Mouse (Mus musculus) lung, embryonic 14.5 days (tissue): Measurements from ENCODE around the gene Cstf1. TPM values are rescaled to one million over a fixed set of nuclear protein-coding genes. Genes with fewer than 3 reads are reported as not detected.

Experiments
- ATAC-seq: fragments of 200-750 bp; cut with Nextera tagmentation; 2 replicates; pipeline ENCODE4 v1.8.0; 2017; ENCODE audit warnings: mild to moderate bottlenecking, moderate TSS enrichment, moderate library complexity; ENCODE audit not compliant: insufficient read depth
- DNase-seq: peaks from one replicate; pipeline ENCODE4 v3.0.0-alpha.2; 2015
- H3K27ac ChIP-seq: fragments of 300-500 bp; sonication (generic); 2 replicates; pipeline ENCODE4 v1.5.1; 2014; ENCODE audit warnings: low read depth, mild to moderate bottlenecking, moderate library complexity
- H3K27me3 ChIP-seq: fragments of 300-500 bp; sonication (generic); 2 replicates; pipeline ENCODE4 v1.6.1; 2014; ENCODE audit warnings: low read length, control low read depth; ENCODE audit not compliant: insufficient read depth
- H3K36me3 ChIP-seq: fragments of 300-500 bp; sonication (generic); 2 replicates; pipeline ENCODE4 v1.6.1; 2014; ENCODE audit warnings: control low read depth; ENCODE audit not compliant: insufficient read depth
- H3K4me1 ChIP-seq: fragments of 300-500 bp; sonication (generic); 2 replicates; pipeline ENCODE4 v1.6.1; 2014; ENCODE audit warnings: antibody characterized with exemption, control low read depth; ENCODE audit not compliant: insufficient read depth
- H3K4me2 ChIP-seq: fragments of 300-500 bp; sonication (generic); 2 replicates; pipeline ENCODE4 v1.6.1; 2014; ENCODE audit warnings: mild to moderate bottlenecking
- H3K4me3 ChIP-seq: fragments of 300-500 bp; sonication (generic); 2 replicates; pipeline ENCODE4 v1.5.1; 2014; ENCODE audit warnings: low read depth, low read length
- H3K9ac ChIP-seq: fragments of 300-500 bp; sonication (generic); 2 replicates; pipeline ENCODE4 v1.6.1; 2014
- H3K9me3 ChIP-seq: fragments of 300-500 bp; sonication (generic); 2 replicates; pipeline ENCODE4 v1.6.1; 2016; ENCODE audit warnings: low read depth, low read length, control low read depth
- CTCF ChIP-seq: IDR thresholded peaks from 2 replicates; pipeline ENCODE4 v1.5.1; 2016; ENCODE audit warnings: antibody characterized with exemption, low read depth
- WGBS: fragments of 180-500 bp; shearing (Covaris S2); extraction: QIAGEN DNeasy Blood & Tissue Kit; methylation state at CpG from one replicate; pipeline ENCODE4 v1.1.7; 2014; 5-methylcytosine and 5-hydroxymethylcytosine counted together
- polyA plus RNA-seq: library from polyadenylated mRNA; unstranded; fragments of >200 nt; fragmentation: Nextera tagmentation; extraction: Ambion mirVana; gene quantifications from 2 replicates; pipeline ENCODE4 v1.2.1, GENCODE M21; 2014

Gene Cstf1
- polyA plus RNA-seq, 1 experiment from 2014 or later: 53.9 TPM

GRCm38 (mm10) chr2:172343751-172344150 is 26.7 kb upstream of the Cstf1 start:
- no peak overlapping the region for H3K4me3 ChIP-seq
- 87% methylated on average over 7 of the region's 7 CpGs for WGBS
- no peak for TF ChIP-seq CTCF
- ATAC-seq: no peak
- H3K36me3 ChIP-seq: no peaks in the 10 kb centered on the region
- no peak overlapping the region for H3K4me2 ChIP-seq
- H3K9ac ChIP-seq: no peak overlapping the region
- peak; percentile 70 for DNase-seq
- H3K27ac ChIP-seq: no peak overlapping the region
- no peaks in the 10 kb centered on the region for H3K9me3 ChIP-seq
- no peaks in the 10 kb centered on the region for H3K27me3 ChIP-seq
- H3K4me1 ChIP-seq: peaks cover 15% of the 10 kb centered on the region

- Histone ChIP-seq H3K4me1 (peaks cover 22% of the 10 kb centered on the region), H3K4me2 (peak overlapping the region; percentile 97), H3K9me3 (no peaks in the 10 kb centered on the region), H3K27ac (peak overlapping the region; percentile 81), H3K27me3 (no peaks in the 10 kb centered on the region), H3K4me3 (peak overlapping the region; percentile 16; the same call in 1 of the 2 replicates), H3K36me3 (no peaks in the 10 kb centered on the region), H3K9ac (peak overlapping the region; percentile 32)
- TF ChIP-seq CTCF: no peak
- ATAC-seq (no peak), DNase-seq (no peak)
- 28% methylated on average over 5 of the region's 5 CpGs for WGBS
These were observed 25.8 kb upstream of the Cstf1 start for GRCm38 (mm10) chr2:172344669-172345068.

GRCm38 (mm10) chr2:172345258-172345738 is 25.2 kb upstream of the Cstf1 start, which contains the start of gene Fam210b:
Gene Fam210b, plus strand, starts transcription at chr2:172345565.
- peak within 1 kb of the TSS; percentile 75 for H3K9ac ChIP-seq
- H3K4me3 ChIP-seq: peak within 1 kb of the TSS; percentile 74
- no peaks in the 10 kb centered on the region for H3K27me3 ChIP-seq
- no peak for TF ChIP-seq CTCF
- peaks cover 23% of the 10 kb centered on the region for H3K4me1 ChIP-seq
- peak; percentile 85 for ATAC-seq
- WGBS: under 1% methylated on average over 33 of the region's 35 CpGs
- no peaks in the 10 kb centered on the region for H3K36me3 ChIP-seq
- no peaks in the 10 kb centered on the region for H3K9me3 ChIP-seq
- peak within 1 kb of the TSS; percentile 81 for H3K27ac ChIP-seq
- peak; percentile 100 for DNase-seq
- peak within 1 kb of the TSS; percentile 97 for H3K4me2 ChIP-seq

GRCm38 (mm10) chr2:172346034-172346929 is 24.2 kb upstream of the Cstf1 start:
- Histone ChIP-seq H3K27me3 (no peaks in the 10 kb centered on the region), H3K9me3 (no peaks in the 10 kb centered on the region), H3K36me3 (no peaks in the 10 kb centered on the region), H3K4me1 (peaks cover 23% of the 10 kb centered on the region), H3K27ac (peak overlapping the region; percentile 70), H3K4me3 (peak overlapping the region; percentile 74), H3K9ac (peak overlapping the region; percentile 75), H3K4me2 (peak overlapping the region; percentile 97)
- 4% methylated on average over 31 of the region's 31 CpGs for WGBS
- DNase-seq: peak; percentile 57
- no peak for TF ChIP-seq CTCF
- ATAC-seq: peak; percentile 1; the same call in 1 of the 2 replicates

- no peaks in the 10 kb centered on the region for H3K36me3 ChIP-seq
- H3K27ac ChIP-seq: peak overlapping the region; percentile 24; the same call in 1 of the 2 replicates
- DNase-seq (peak; percentile 33), ATAC-seq (no peak)
- peak overlapping the region; percentile 74 for H3K4me3 ChIP-seq
- H3K27me3 ChIP-seq: no peaks in the 10 kb centered on the region
- TF ChIP-seq CTCF: no peak
- H3K9ac ChIP-seq: peak overlapping the region; percentile 75; the same call in 1 of the 2 replicates
- peak overlapping the region; percentile 97 for H3K4me2 ChIP-seq
- WGBS: 41% methylated on average over 8 of the region's 8 CpGs
- H3K4me1 ChIP-seq: peaks cover 23% of the 10 kb centered on the region
- H3K9me3 ChIP-seq: no peaks in the 10 kb centered on the region
These were observed 23.4 kb upstream of the Cstf1 start for GRCm38 (mm10) chr2:172346933-172347611.

- no peak for TF ChIP-seq CTCF
- Histone ChIP-seq H3K27ac (peak overlapping the region; percentile 87), H3K9ac (0 out of 2 replicates have a peak overlapping the region, but pooled peaks have one; percentile 28), H3K4me3 (peak overlapping the region; percentile 74; the same call in 1 of the 2 replicates), H3K27me3 (no peaks in the 10 kb centered on the region), H3K9me3 (no peaks in the 10 kb centered on the region), H3K4me2 (peak overlapping the region; percentile 97), H3K36me3 (peaks cover 6% of the 10 kb centered on the region; the same call in 1 of the 2 replicates), H3K4me1 (peaks cover 23% of the 10 kb centered on the region)
- peak; percentile 13 for ATAC-seq
- peak; percentile 90 for DNase-seq
- WGBS: 22% methylated on average over 3 of the region's 3 CpGs
These were observed 22.1 kb upstream of the Cstf1 start for GRCm38 (mm10) chr2:172348297-172348950.
